Mouse (Mus musculus) lung, postnatal 0 days (tissue): ENCODE data around the gene Myo16.

Experiments
- CTCF ChIP-seq: IDR thresholded peaks from 2 replicates; pipeline ENCODE4 v1.5.1; 2016; ENCODE audit warnings: antibody characterized with exemption, mild to moderate bottlenecking
- EP300 ChIP-seq: IDR thresholded peaks from 2 replicates; pipeline ENCODE4 v1.6.1; 2016; ENCODE audit warnings: antibody characterized with exemption, mild to moderate bottlenecking, control low read depth

DNA sequence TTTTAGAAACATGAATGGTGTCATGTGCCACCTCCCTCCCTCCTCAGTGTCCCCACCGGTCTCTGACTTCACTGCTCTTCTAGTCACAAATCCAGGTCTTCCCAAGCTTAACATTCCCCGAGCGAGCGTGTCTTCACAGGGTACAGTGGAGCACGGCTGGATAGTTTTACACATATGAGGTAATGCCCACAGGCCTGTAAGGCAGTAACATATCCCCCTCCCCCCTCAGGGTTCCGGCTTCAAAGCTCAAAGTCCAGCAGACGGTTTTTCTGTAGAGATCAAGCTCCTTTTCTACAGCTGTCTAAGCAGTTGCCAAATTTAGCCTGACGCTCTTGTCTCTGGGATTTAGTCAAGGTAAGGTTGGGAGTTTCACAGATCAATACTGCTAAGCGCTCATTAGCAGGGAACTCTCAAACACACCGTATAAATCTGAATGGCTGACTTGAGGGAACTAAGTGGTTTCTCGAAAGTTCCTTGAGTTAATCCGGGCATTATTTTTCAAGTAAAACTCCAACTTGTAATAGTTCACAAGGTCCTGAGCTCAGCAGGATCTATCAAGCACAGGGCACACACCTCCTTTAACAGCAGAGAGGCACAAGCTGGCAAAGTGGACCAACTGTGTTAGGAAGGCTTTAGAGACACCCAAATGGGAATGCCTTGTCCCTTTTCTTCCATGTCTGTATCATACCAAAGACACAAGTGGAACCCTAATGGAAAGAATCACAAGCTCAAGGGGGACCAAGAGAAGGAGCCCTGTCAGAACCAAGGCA lies 498.0 kb downstream of the Myo16 start:
- no peak for TF ChIP-seq EP300
- no peak for TF ChIP-seq CTCF
